Mouse (Mus musculus): ENCODE measurements at regions not wholly inside any gene's neighbourhood (a gene's known extent, or its start where the extent isn't known, plus 50 kb on each side); places are given as distances from the start of the nearest gene placed in this dataset.

GRCm38 (mm10) chr2:159401421-159402100 lies 607.0 kb downstream of the Dhx35 start:
- TF ChIP-seq POLR2A (IDR thresholded peaks at IDR 0.05; ENCODE audit: extremely low read depth, insufficient read depth, low read length), result no peak
- no peak for TF ChIP-seq CTCF (IDR thresholded peaks at IDR 0.05; ENCODE audit: low read depth, low read length)
